Mouse (Mus musculus) olfactory bulb, adult 2 months (tissue): ENCODE data around the gene Olfr23. TPM values are rescaled to one million over a fixed set of nuclear protein-coding genes. Genes with fewer than 3 reads are reported as not detected.
"Not testable (repeated sequence)": the region's sequence is repeated elsewhere in the genome, so short reads cannot be mapped to it uniquely, and the experiment has no call there.

Experiments used
- H3K27ac ChIP-seq: fragments of 200-500 bp; 2 replicates; pipeline ENCODE4 v1.5.1; 2012; ENCODE audit warnings: low read depth, low read length; ENCODE audit not compliant: insufficient read depth
- H3K4me1 ChIP-seq: fragments of 200-500 bp; 2 replicates; pipeline ENCODE4 v1.6.1; 2012; ENCODE audit warnings: low read length; ENCODE audit not compliant: control insufficient read depth, insufficient read depth
- H3K4me3 ChIP-seq: fragments of 200-500 bp; 2 replicates; pipeline ENCODE4 v1.5.1; 2012; ENCODE audit warnings: mild to moderate bottlenecking, low read depth, low read length, moderate library complexity; ENCODE audit not compliant: insufficient read depth
- CTCF ChIP-seq: fragments of 200-500 bp; IDR thresholded peaks from 2 replicates; pipeline ENCODE4 v1.5.1; 2012; ENCODE audit warnings: low read depth, mild to moderate bottlenecking, low read length, moderate library complexity; ENCODE audit not compliant: insufficient read depth
- POLR2A ChIP-seq: fragments of 200-500 bp; IDR thresholded peaks from 2 replicates; pipeline ENCODE4 v1.6.1; 2012; ENCODE audit warnings: mild to moderate bottlenecking, low read depth, low read length, moderate library complexity; ENCODE audit not compliant: insufficient read depth
- WGBS: fragments of 180-500 bp; shearing (Covaris S2); methylation state at CpG from one replicate; pipeline ENCODE4 v1.1.7; 2018; 5-methylcytosine and 5-hydroxymethylcytosine counted together
- polyA plus RNA-seq: library from polyadenylated mRNA; stranded (reverse); fragments of >200 nt; gene quantifications from 2 replicates; pipeline ENCODE4 v1.2.4, GENCODE M21; 2012; ENCODE audit warnings: low replicate concordance; ENCODE audit not compliant: missing spikeins, insufficient read depth, insufficient read length

Olfr23 gene
- polyA plus RNA-seq = not detected in 2 replicates

- TF ChIP-seq POLR2A = no peak
- TF ChIP-seq CTCF = no peak
- Histone ChIP-seq H3K4me1 (no peaks in the 10 kb centered on the region), H3K27ac (no peak within 1 kb of the TSS), H3K4me3 (no peak within 1 kb of the TSS)
Measured at GRCm38 (mm10) chr11:73936377-73936776, at the start of gene Olfr23. Olfr23 (plus strand) TSS chr11:73936677.

- Histone ChIP-seq H3K4me3 (no peak within 1 kb of the TSS), H3K27ac (no peak within 1 kb of the TSS), H3K4me1 (no peaks in the 10 kb centered on the region)
- 82% methylated on average over 1 of the region's 1 CpGs for WGBS
- TF ChIP-seq CTCF (no peak), POLR2A (no peak)
Measured at GRCm38 (mm10) chr11:73890671-73891070, 45.8 kb upstream of the Olfr23 start, which contains the start of gene Olfr394. Olfr394 (minus strand) TSS chr11:73890771.

- WGBS = 77% methylated on average over 4 of the region's 4 CpGs
- not testable (repeated sequence) for H3K4me1 ChIP-seq, H3K27ac ChIP-seq, H3K4me3 ChIP-seq
Measured at GRCm38 (mm10) chr11:73909199-73909598, 27.3 kb upstream of the Olfr23 start, which contains the start of gene Olfr395. Olfr395 (minus strand) TSS chr11:73909299.

DNA sequence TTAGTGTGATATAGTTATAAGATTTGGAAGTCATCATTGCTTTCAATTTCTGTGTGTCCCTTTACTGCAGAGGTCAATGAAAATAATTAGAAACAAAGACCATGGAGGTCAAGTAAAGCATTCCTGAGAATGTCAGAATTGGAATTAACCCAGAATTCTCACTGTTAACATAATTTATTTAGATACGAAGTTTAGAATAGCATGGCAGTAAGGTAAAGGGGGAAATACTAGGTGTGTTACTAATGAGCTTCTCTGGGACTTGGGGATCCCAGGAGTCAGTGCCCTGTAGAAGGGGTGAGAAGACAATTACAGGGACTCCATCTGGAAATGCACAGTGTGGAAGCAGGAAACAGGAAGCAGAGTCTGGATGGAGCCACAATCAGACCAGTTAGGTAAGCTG, 24.0 kb downstream of the Olfr23 start, which contains the start of gene Olfr397:
Olfr397 (plus strand) TSS at position 301 of the 400 bp plus-strand sequence.
- H3K4me3 ChIP-seq = no peak within 1 kb of the TSS
- no peaks in the 10 kb centered on the region for H3K4me1 ChIP-seq
- no peak within 1 kb of the TSS for H3K27ac ChIP-seq
- 61% methylated on average over 1 of the region's 1 CpGs for WGBS
- TF ChIP-seq POLR2A (no peak), CTCF (no peak)

DNA sequence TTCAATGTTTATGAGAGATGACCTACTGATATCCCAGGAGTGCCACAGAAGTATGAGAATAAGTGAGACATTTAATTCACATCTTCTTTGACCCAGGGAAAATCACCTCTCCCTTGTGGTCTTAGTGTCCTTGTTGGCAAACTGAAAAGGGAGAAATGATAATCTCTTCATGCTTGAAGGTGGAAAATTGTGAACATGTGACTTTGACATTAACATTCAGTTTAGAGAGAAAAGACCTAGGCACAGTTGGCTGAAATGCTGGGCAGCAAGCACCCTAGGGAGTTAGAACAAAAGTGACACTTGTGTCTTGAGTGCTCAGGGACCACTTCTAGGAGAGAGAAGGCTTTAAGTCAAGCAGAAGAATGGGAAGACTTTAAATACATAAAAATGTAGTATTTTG, 53.8 kb downstream of the Olfr23 start, which contains the start of gene Olfr398:
Olfr398 (minus strand) TSS at position 101 of the 400 bp plus-strand sequence.
- no peaks in the 10 kb centered on the region for H3K4me1 ChIP-seq
- TF ChIP-seq POLR2A = no peak
- no peak for TF ChIP-seq CTCF
- H3K4me3 ChIP-seq = no peak within 1 kb of the TSS
- H3K27ac ChIP-seq = no peak within 1 kb of the TSS

Other genes starting within 250 kb of the Olfr23 start
- not detected in 2 replicates for gene Zfp735, start 247.9 kb upstream of the Olfr23 start, polyA plus RNA-seq
- not detected in 2 replicates for gene Olfr389, start 156.0 kb upstream of the Olfr23 start, polyA plus RNA-seq
- gene Olfr390, start 153.7 kb upstream of the Olfr23 start, polyA plus RNA-seq = not detected in 2 replicates
- not detected in 2 replicates for gene Olfr391-ps, start 133.6 kb upstream of the Olfr23 start, polyA plus RNA-seq
- not detected in 2 replicates for gene Olfr392, start 119.6 kb upstream of the Olfr23 start, polyA plus RNA-seq
- not detected in 2 replicates for gene Olfr393, start 85.2 kb upstream of the Olfr23 start, polyA plus RNA-seq
- gene Olfr394, start 45.9 kb upstream of the Olfr23 start, polyA plus RNA-seq = not detected in 2 replicates
- not detected in 2 replicates for gene Olfr395, start 27.4 kb upstream of the Olfr23 start, polyA plus RNA-seq
- gene Olfr397, start 24.1 kb downstream of the Olfr23 start, polyA plus RNA-seq = not detected in 2 replicates
- not detected in 2 replicates for gene Olfr398, start 53.7 kb downstream of the Olfr23 start, polyA plus RNA-seq
- gene Olfr139, start 119.9 kb downstream of the Olfr23 start, polyA plus RNA-seq = not detected in 2 replicates
- not detected in 2 replicates for gene Olfr399, start 119.9 kb downstream of the Olfr23 start, polyA plus RNA-seq
- gene Zfp616, start 133.3 kb downstream of the Olfr23 start, polyA plus RNA-seq = not detected in 2 replicates
- not detected in 2 replicates for gene Olfr401, start 177.0 kb downstream of the Olfr23 start, polyA plus RNA-seq
- not detected in 2 replicates for gene Olfr402, start 216.9 kb downstream of the Olfr23 start, polyA plus RNA-seq
- gene Olfr403, start 249.6 kb downstream of the Olfr23 start, polyA plus RNA-seq = not detected in 2 replicates